Mouse (Mus musculus) lung, adult 2 months (tissue): ENCODE data around the gene Olfr596. TPM values are rescaled to one million over a fixed set of nuclear protein-coding genes. Genes with fewer than 3 reads are reported as not detected.
"Not testable (repeated sequence)": the region's sequence is repeated elsewhere in the genome, so short reads cannot be mapped to it uniquely, and the experiment has no call there.

ENCODE experiments used
- DNase-seq: peaks from one replicate; pipeline ENCODE4 v3.0.0; 2022
- H3K4me1 ChIP-seq: fragments of 200-500 bp; 2 replicates; pipeline ENCODE4 v1.6.1; 2011; ENCODE audit warnings: low read length; ENCODE audit not compliant: control insufficient read depth, insufficient read depth
- H3K4me3 ChIP-seq: fragments of 200-500 bp; replicated peaks from 2 replicates; pipeline ENCODE3; 2011; ENCODE audit warnings: low read depth, mild to moderate bottlenecking, control low read depth, low read length; ENCODE audit errors: extremely low read depth
- CTCF ChIP-seq: fragments of 200-500 bp; IDR thresholded peaks from 2 replicates; pipeline ENCODE4 v1.5.1; 2011; ENCODE audit warnings: mild to moderate bottlenecking, low read length, control low read depth; ENCODE audit not compliant: insufficient read depth
- POLR2A ChIP-seq: fragments of 200-500 bp; IDR thresholded peaks from 2 replicates; pipeline ENCODE4 v1.6.1; 2011; ENCODE audit warnings: low read depth, mild to moderate bottlenecking, control low read depth, low read length, borderline replicate concordance; ENCODE audit errors: extremely low read depth
- WGBS: fragments of 180-500 bp; shearing (Covaris S2); methylation state at CpG from one replicate; pipeline ENCODE4 v1.1.7; 2018; 5-methylcytosine and 5-hydroxymethylcytosine counted together
- polyA plus RNA-seq: library from polyadenylated mRNA; depleted of rRNA; stranded (reverse); fragments of >200 nt; gene quantifications from 2 replicates; pipeline ENCODE4 v1.2.3, GENCODE M21; 2012; rRNA removed

Olfr596 gene
- polyA plus RNA-seq, result not detected in 2 replicates

DNA sequence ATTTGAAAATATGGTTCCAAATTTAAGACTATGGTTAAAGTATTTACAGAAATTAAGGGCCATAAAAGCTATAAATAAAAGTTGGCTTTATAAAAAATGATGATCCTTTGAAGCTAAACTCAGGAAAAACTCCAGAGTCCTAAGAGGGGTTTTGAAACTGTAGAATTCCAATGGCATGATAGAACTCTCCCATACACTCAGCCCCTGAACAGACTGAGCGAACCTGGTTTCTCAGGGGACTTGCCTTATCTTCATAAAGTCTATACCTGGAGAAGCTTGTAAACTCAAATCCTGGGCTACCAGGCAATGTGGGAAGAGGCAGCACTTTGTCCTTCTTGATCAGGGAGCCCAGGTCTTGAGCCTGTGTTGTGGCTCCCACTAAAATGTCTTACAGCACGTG, at the start of gene Olfr596:
Gene Olfr596, plus strand, starts transcription at position 301 of the 400 bp plus-strand sequence.
- DNase-seq, H3K4me1 ChIP-seq, H3K4me3 ChIP-seq: not testable (repeated sequence)
- WGBS, result 72% methylated on average over 2 of the region's 2 CpGs

DNA sequence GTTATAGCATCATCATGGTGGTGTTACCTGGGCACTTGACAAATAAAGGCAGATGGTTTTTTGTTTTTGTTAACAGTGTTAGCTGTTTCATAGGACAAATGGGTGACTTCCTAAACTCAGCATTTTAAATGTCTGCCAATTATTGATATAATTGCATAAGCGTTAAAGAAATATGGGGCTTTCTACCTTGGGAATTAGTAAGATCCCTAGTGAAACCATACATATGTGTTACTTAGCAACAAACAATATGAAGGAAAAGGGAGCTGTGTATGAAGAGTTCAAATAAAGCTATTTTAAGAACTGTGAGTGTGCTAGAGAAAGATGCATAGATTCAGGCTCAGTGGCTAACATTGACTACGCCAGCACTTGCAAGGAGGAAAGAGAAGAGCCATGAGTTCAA, 10.6 kb downstream of the Olfr596 start, which contains the start of gene Olfr597:
Gene Olfr597, plus strand, starts transcription at position 301 of the 400 bp plus-strand sequence.
- WGBS, result 74% methylated on average over 2 of the region's 2 CpGs
- not testable (repeated sequence) for H3K4me3 ChIP-seq, H3K4me1 ChIP-seq, DNase-seq

DNA sequence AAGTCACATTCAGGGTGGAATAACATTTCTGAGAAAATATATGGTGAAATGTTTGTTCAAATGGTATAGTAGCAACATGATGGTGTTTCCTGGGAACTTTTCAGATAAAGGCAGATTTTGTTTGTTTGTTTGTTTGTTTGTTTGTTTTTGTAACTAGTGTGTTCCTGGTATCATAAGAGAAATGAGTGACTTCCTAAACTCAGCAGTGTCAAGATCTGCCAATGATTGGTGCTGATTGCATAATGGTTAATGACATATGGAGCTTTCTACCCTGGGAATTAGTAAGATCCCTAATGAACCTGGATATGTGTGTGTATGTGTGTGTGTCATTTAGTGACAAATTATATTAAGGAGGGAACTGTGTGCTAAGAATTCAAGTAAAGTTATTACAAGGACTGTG, 17.8 kb downstream of the Olfr596 start, which contains the start of gene Olfr598:
Gene Olfr598, plus strand, starts transcription at position 301 of the 400 bp plus-strand sequence.
- Histone ChIP-seq H3K4me1 (no peaks in the 10 kb centered on the region), H3K4me3 (no peak within 1 kb of the TSS)
- no peak for TF ChIP-seq CTCF
- TF ChIP-seq POLR2A, result no peak
- no peak for DNase-seq

DNA sequence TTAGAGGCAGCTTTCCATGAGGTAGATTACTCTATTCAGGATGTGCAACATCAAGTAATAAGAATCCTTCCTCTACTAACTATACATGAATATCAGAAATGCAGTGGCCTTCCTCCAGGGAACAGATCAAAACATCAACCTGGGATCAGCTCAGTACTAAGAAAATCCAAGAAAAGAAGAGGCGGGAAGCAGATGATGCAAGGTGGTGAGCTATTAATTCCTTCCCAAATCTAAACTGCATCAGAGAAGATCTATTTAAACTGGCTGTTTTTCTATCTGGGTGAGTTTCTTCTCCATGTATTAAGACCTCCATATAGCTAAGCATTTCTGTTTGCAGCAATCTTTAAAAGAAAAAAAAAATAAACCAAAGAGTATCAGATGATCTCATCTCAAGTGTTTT, 30.2 kb downstream of the Olfr596 start, which contains the start of gene Olfr599:
Gene Olfr599, plus strand, starts transcription at position 301 of the 400 bp plus-strand sequence.
- DNase-seq, result no peak
- Histone ChIP-seq H3K4me1 (no peaks in the 10 kb centered on the region), H3K4me3 (no peak within 1 kb of the TSS)
- TF ChIP-seq POLR2A, result no peak
- no peak for TF ChIP-seq CTCF
- WGBS, result 88% methylated on average over 1 of the region's 1 CpGs

DNA sequence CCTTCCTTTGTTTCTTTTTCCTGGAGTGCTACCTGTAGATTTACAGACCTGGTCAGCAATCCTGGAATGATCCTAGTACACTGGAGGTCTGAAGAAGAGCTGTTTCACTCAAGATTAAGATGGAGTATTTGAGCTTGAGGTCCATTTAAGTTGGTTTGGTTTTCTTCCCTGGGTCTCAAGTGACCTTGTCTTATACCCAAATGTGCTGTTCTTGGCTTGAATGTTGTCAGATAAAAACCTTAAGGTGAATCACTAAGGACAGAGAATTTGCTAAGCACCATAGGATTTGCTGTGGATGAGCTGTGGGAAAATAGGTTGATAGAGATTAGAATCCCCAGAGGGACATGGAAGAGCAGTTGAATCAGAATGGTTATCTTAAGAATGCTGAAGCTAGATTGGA, 44.1 kb downstream of the Olfr596 start, which contains the start of gene Olfr600:
Gene Olfr600, minus strand, starts transcription at position 101 of the 400 bp plus-strand sequence.
- DNase-seq, result no peak
- no peaks in the 10 kb centered on the region for H3K4me1 ChIP-seq
- TF ChIP-seq POLR2A (no peak), CTCF (no peak)

More for the DNA sequence above, 44.1 kb downstream of the Olfr596 start, which contains the start of gene Olfr600:
- H3K4me3 ChIP-seq, result no peak within 1 kb of the TSS

Other genes starting within 250 kb of the Olfr596 start
- not detected in 2 replicates for gene Olfr584, start 223.8 kb upstream of the Olfr596 start, polyA plus RNA-seq
- gene Olfr585, start 207.9 kb upstream of the Olfr596 start, polyA plus RNA-seq, result not detected in 2 replicates
- gene Olfr586, start 180.0 kb upstream of the Olfr596 start, polyA plus RNA-seq, result not detected in 2 replicates
- not detected in 2 replicates for gene Olfr588-ps1, start 164.8 kb upstream of the Olfr596 start, polyA plus RNA-seq
- not detected in 2 replicates for gene Olfr589, start 149.3 kb upstream of the Olfr596 start, polyA plus RNA-seq
- gene Olfr591, start 127.3 kb upstream of the Olfr596 start, polyA plus RNA-seq, result not detected in 2 replicates
- not detected in 2 replicates for gene Olfr592, start 120.8 kb upstream of the Olfr596 start, polyA plus RNA-seq
- not detected in 2 replicates for gene Olfr593, start 93.8 kb upstream of the Olfr596 start, polyA plus RNA-seq
- gene Olfr594, start 88.7 kb upstream of the Olfr596 start, polyA plus RNA-seq, result not detected in 2 replicates
- not detected in 2 replicates for gene Usp17ld, start 53.1 kb upstream of the Olfr596 start, polyA plus RNA-seq
- gene Olfr597, start 10.7 kb downstream of the Olfr596 start, polyA plus RNA-seq, result not detected in 2 replicates
- not detected in 2 replicates for gene Olfr598, start 17.9 kb downstream of the Olfr596 start, polyA plus RNA-seq
- gene Olfr599, start 30.3 kb downstream of the Olfr596 start, polyA plus RNA-seq, result not detected in 2 replicates
- gene Olfr600, start 44.0 kb downstream of the Olfr596 start, polyA plus RNA-seq, result not detected in 2 replicates
- not detected in 2 replicates for gene Olfr601, start 57.0 kb downstream of the Olfr596 start, polyA plus RNA-seq
- not detected in 2 replicates for gene Olfr603, start 80.5 kb downstream of the Olfr596 start, polyA plus RNA-seq
- gene Usp17lc, start 109.4 kb downstream of the Olfr596 start, polyA plus RNA-seq, result not detected in 2 replicates
- not detected in 2 replicates for gene Olfr605, start 139.8 kb downstream of the Olfr596 start, polyA plus RNA-seq
- not detected in 2 replicates for gene Olfr606, start 143.4 kb downstream of the Olfr596 start, polyA plus RNA-seq
- not detected in 2 replicates for gene Olfr607, start 158.5 kb downstream of the Olfr596 start, polyA plus RNA-seq
- not detected in 2 replicates for gene Olfr608, start 164.2 kb downstream of the Olfr596 start, polyA plus RNA-seq
- not detected in 2 replicates for gene Olfr609, start 192.4 kb downstream of the Olfr596 start, polyA plus RNA-seq
- not detected in 2 replicates for gene Olfr610, start 206.5 kb downstream of the Olfr596 start, polyA plus RNA-seq
- gene Olfr611, start 215.2 kb downstream of the Olfr596 start, polyA plus RNA-seq, result not detected in 2 replicates
- not detected in 2 replicates for gene Olfr612, start 237.1 kb downstream of the Olfr596 start, polyA plus RNA-seq
- gene Olfr613, start 242.4 kb downstream of the Olfr596 start, polyA plus RNA-seq, result not detected in 2 replicates